Mouse (Mus musculus) heart, adult 8-10 months (tissue): Measurements from ENCODE around the gene Oxct1. TPM values are rescaled to one million over a fixed set of nuclear protein-coding genes. Genes with fewer than 3 reads are reported as not detected.
A peak's percentile ranks its signal among the peaks of the same experiment; 100 is the strongest.

Experiments used
- DNase-seq: peaks from one replicate; pipeline ENCODE4 v3.0.0; 2022; ENCODE audit warnings: low spot score
- total RNA-seq, 4 experiments: library from RNA; stranded (reverse); gene quantifications; 2 replicates each; pipeline ENCODE4 v1.2.4; 2022

Oxct1 gene
- total RNA-seq, 4 experiments from 2014 or later = 1,258 to 1,664 (median 1,451) TPM

DNA sequence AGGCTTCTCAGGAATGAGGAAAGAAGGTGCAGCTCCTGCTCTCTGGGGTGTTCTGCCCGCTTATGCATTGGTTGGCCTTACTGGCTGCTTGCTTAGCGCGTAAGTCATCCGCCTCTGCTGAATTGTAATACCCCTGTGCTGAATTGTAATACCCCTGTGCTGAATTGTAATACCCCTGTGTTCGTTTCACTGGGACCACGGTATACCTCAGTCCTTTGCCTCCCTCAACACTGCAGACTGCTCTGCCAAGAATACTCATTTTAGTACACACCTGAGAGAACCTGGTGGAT, 2.2 kb downstream of the Oxct1 start:
- no peak for DNase-seq

DNA sequence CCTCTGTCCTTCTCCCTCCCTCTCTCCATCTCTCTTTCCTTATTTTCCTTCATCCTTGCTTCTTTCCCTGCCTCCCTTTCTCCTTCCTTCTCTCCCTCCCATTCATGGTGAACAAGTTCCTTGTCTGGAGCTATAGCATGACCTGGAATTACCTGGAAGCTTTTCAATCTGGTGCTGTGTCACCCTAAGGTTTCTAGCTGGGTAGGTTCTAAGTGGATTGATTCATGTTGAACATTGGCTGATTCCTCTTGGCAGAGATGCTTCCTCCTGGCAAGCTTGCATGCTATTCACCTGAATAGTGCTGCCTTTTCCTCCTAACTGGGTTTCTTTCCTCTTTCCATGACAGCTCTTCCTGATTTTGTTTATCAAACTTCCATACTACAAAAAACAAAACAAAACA, 2.8 kb downstream of the Oxct1 start:
- no peak for DNase-seq

DNA sequence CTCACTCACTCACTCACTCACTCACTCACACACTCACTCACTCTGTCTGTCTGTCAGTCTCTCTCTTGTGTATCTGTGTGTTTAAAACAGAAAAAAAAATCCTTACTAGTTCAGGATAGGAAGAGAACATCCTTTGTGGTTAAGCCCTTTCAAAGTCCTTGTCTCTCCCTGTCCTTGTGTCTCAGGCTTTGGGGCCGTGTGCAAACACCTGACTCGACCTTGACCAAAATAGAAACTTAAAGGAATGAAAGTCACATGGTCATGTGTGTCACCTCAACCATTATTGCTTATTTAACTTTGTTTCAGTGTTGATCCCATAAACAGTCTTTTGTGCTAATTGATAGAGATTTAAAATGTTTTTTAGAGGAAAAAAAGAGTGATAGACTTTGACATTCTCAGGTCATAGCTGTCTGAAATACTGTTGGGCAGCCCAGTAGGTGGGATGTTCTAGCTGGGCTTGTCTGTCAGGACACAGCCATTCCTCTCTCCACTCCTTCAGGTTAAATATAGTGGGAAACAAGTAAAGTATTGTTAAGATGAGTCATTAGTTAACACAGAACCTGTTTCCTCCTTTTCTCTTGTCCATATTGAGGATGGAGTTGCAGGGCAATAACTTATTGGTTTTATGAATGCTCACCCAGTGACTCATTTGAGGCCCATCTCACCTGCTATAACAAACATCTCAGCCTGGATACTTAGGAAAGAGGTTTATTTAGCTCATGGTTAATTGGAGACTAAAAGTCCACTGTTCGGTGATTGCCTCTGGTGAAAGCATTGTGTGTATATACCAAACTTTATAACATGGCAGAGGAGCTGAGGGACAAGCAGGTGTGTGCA, 7.2 kb downstream of the Oxct1 start:
- DNase-seq = no peak

- no peak for DNase-seq
These were observed 16.2 kb downstream of the Oxct1 start for GRCm38 (mm10) chr15:4042423-4042822.

DNA sequence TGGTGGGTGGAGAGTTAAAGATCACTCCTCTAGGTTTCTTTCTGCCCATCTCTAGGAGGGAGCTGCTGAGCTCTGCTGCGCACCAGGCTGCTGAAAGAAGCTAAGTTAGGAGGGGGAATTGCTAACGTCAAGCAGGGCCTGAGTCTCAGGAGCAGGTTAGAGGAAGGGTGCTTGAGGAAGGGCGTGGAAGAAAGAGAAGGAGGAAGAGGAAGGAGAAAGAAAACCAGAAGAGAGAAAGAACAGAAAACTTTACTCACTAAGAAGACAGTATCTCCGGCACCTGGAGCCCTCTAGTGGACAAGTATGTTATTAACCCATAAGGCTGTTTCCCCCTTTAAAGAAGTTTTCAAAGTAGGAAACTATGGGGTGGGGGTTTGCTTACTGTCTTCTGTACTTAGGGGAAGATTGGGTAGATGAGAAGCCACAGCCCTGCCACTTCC, 16.9 kb downstream of the Oxct1 start:
- DNase-seq = peak; percentile 38

DNA sequence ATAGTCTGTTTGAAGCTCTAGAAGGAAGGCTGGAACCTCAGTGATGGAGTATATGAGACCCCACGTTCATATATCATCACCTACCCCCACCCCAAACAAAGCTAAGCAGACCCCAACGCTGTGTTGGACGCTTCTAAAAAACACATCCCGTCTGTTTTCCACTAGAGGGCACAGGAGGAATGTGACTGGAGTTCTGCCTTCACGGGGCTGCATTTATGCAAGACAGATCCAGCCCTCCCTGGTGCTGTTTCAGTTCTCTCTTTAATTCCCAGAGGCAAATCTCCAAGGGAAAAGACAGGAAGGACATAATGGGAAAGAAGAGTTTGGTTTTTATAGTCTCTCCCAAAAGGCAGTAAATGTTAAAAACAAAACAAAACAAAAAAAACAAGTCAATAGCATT, 30.4 kb downstream of the Oxct1 start:
- peak; percentile 46 for DNase-seq

- no peak for DNase-seq
These were observed 37.4 kb downstream of the Oxct1 start for GRCm38 (mm10) chr15:4063574-4063973.

- no peak for DNase-seq
These were observed 37.8 kb downstream of the Oxct1 start for GRCm38 (mm10) chr15:4064013-4064412.

- no peak for DNase-seq
These were observed 38.5 kb downstream of the Oxct1 start for GRCm38 (mm10) chr15:4064694-4065093.

- DNase-seq = no peak
These were observed 41.2 kb downstream of the Oxct1 start for GRCm38 (mm10) chr15:4067273-4067990.

GRCm38 (mm10) chr15:4077978-4078377, 51.8 kb downstream of the Oxct1 start:
- no peak for DNase-seq

- DNase-seq = no peak
These were observed 52.6 kb downstream of the Oxct1 start for GRCm38 (mm10) chr15:4078785-4079184.

DNA sequence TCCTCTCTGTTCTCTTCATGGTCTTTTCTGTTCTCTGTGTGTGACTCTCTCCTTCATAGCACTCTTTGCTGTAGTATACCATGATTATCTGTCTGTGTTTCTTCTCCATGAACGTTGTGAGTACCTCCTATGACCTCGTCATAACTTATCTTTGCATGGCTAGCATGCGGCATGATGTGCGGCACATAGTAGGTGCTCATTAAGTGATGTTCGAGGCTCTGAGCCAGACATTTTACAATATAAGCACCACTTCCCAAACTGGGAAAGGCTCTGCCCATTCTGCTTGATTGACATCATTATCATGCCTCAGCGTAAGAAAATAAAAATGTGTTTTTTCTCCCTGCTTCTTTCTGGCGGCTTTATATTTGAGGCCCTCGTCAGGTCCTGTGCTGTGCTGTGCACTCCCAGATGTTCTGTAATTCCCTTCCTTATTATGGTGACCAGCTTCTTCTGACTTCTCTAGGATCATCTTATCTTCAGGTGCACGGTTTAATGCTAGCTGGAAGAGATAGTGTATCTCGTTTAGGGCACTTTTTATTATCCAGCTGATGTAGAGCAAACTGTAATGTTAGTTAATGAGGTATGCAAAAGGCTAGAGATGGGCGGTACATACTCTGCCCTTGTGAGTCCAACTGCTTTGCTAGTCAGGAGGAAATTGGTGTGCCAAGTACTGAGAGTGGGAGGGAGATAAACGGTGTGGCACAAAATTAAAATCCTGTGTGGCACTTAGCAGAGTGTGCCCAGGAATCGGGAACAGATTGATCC, 53.4 kb downstream of the Oxct1 start:
- no peak for DNase-seq

DNA sequence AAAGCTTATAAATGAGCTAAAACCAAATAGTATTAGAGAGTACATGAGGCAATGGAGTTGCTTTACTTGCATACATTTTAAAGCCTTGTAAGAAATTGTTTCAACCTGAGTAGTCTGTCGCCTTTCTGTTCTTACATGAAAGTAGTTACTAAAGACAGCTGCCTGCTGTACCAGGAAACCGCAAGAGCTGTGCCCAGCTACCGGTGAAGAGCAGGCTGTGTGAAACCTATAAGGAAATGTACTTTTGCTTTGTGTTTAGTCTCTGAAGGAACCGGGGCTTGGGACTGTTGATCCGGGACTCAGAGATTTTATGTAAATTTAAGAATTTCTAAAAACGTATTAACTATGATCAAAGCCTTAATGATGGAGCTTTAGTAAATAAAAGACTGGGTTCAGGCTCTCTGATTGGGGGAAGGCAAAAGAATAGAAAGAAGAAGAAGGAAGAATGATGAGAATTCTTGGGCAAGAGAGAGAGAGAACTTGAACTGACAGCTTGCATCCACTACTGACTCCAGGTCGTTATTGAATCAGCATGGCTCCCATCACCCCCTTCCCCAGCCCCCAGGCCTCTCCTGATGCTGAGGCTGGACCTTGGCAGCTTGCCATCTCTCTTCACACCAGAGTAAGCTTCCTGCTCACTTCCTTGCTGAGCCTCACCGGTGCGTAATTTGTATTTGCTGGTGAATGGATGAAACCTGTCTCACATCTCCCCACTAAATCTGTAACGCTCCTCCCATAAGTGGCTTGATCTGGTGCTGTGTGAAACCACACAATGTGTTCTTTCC, 59.6 kb downstream of the Oxct1 start:
- no peak for DNase-seq

DNA sequence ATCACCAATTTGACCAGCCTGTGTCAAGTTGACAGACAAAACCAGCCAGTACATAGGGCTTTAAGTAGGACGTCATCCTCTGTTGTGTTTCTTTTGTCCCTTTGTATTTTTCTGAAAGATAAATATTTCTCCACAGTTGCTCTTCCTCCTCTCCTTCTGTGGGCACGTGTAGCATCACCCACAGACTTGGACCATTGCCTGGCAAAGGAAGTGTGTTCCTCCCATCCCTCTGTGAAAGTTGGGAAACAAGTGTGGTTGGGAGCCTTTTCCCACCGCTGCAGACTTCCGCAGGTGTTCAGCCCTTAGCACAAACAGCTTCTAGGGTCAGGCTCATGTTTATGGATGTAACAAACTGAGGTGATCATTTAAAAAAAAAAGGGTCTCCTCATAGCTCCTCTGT, 61.3 kb downstream of the Oxct1 start:
- DNase-seq = no peak

- no peak for DNase-seq
These were observed 61.7 kb downstream of the Oxct1 start for GRCm38 (mm10) chr15:4087914-4088313.

DNA sequence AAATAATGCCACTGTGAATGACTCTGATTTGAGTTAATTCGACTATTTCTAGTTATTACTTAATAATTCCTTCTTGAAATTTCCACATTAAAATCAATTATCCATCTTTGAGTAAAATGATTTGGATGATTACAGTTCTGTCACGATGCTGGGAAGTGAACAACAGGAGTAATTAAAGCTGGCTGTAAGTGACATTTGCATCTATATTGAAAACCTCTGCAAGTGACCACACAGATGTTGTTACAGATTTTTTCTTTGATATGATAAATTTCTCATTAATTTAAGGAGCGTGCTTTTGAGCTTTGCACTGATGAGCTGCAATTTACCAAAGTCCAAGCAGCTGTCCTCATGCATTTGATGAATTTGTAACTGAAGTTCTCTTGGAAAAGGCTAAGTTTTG, 64.4 kb downstream of the Oxct1 start:
- no peak for DNase-seq

DNA sequence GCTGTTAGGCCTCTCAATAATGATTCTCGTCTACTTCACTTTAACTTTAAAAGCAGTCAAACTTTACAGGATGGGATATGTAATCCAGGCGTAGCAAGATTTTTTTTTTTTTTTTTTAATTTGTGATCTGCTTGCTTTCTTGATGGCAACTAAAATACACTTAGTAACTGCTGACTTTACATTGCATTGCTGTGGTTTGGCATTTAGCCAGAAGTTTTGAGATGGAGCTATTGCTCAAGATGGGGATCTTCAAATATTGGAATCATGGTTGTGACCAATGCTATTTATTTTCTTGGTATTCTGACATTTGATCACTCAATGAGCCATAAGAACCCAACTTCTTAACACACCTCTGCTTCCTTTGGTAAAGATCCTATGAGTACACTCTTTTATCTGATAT, 66.4 kb downstream of the Oxct1 start:
- DNase-seq = no peak

GRCm38 (mm10) chr15:4100341-4100921, 74.2 kb downstream of the Oxct1 start:
- DNase-seq = no peak

GRCm38 (mm10) chr15:4101025-4101424, 74.8 kb downstream of the Oxct1 start:
- DNase-seq = no peak

GRCm38 (mm10) chr15:4104319-4104718, 78.1 kb downstream of the Oxct1 start:
- no peak for DNase-seq
